Mouse (Mus musculus): Measurements from ENCODE around the gene Kat14. TPM values are rescaled to one million over a fixed set of nuclear protein-coding genes. Genes with fewer than 3 reads are reported as not detected.
A peak's percentile ranks its signal among the peaks of the same experiment; 100 is the strongest.

Kat14 gene
- polyA plus RNA-seq, 1 experiment from 2014 or later: 41.2 TPM

DNA sequence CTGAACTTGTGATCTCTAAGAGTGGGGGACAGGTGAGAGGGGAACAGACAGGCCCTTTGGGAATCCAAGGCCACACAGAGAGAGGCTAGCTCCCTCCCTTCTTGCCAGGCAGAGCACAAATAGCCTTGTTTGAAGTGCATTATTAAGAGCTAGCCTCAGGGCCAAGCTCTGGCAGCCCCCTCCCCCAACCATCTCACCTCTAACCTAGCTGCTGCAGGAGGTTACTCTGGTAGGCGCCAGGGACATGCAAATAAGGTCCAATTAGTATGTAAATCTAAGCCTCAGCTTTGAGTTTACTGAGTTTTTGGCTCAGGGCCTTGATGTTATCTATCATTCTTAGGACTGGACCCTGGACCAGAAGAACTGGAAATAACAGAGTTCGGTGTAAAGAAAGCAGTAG is 49.3 kb downstream of the Kat14 start:
- H3K9me3 ChIP-seq (replicated peaks; ENCODE audit: control insufficient read depth, low read length): no peaks in the 10 kb centered on the region
- DNase-seq (ENCODE audit: low spot score) (no peak), ATAC-seq (replicated peaks; ENCODE audit: insufficient number of reproducible peaks, low FRiP score, low TSS enrichment, low read depth) (no peak)
- no peak overlapping the region for H3K9ac ChIP-seq (replicated peaks; ENCODE audit: low read length)
- WGBS: 30% methylated on average over 2 of the region's 2 CpGs
- no peak overlapping the region for H3K4me3 ChIP-seq (ENCODE audit: low read depth, low read length)
- H3K4me2 ChIP-seq (ENCODE audit: low read depth, low read length): no peak overlapping the region
- no peaks in the 10 kb centered on the region for H3K4me1 ChIP-seq (ENCODE audit: control insufficient read depth, insufficient read depth, low read length)
- no peaks in the 10 kb centered on the region for H3K27me3 ChIP-seq (ENCODE audit: control insufficient read depth, insufficient read depth, low read length)
- H3K36me3 ChIP-seq (replicated peaks; ENCODE audit: control insufficient read depth, insufficient read depth, low read depth, low read length): no peaks in the 10 kb centered on the region
- no peak overlapping the region for H3K27ac ChIP-seq (replicated peaks; ENCODE audit: low read depth, low read length)

DNA sequence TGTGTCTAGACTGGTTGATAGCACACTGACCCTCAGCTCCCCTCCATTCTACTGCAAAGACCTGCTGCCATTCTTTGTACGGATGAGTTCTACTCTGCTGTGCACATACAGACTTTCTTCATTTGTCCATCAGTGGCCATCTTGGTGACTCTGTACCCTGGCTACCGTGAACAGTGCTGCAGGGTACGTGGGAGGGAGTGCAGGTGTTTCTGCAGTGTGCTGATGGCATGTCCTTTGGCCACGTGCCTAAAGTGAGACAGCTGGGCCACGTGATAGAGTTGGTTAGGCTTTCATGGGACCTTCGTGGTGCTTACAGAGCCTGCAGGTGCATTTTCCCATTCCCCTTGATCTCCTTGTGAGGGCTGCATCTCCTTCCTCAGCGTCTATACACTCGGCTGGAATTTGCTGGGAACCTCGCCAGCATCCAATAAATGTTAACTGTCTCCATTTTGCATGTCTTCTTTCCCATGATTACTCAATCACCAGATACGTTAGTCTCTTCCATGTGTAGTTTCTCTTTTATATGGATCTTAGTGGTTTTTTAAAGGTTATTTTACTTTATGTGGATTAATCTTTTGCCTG is 53.4 kb downstream of the Kat14 start:
- Histone ChIP-seq H3K36me3 (replicated peaks; ENCODE audit: control insufficient read depth, insufficient read depth, low read depth, low read length) (no peaks in the 10 kb centered on the region), H3K4me3 (ENCODE audit: low read depth, low read length) (no peak overlapping the region), H3K9me3 (replicated peaks; ENCODE audit: control insufficient read depth, low read length) (no peaks in the 10 kb centered on the region), H3K4me1 (ENCODE audit: control insufficient read depth, insufficient read depth, low read length) (no peaks in the 10 kb centered on the region), H3K27ac (replicated peaks; ENCODE audit: low read depth, low read length) (no peak overlapping the region), H3K4me2 (ENCODE audit: low read depth, low read length) (no peak overlapping the region), H3K27me3 (ENCODE audit: control insufficient read depth, insufficient read depth, low read length) (no peaks in the 10 kb centered on the region), H3K9ac (replicated peaks; ENCODE audit: low read length) (no peak overlapping the region)
- DNase-seq (ENCODE audit: low spot score): no peak
- 90% methylated on average over 10 of the region's 10 CpGs for WGBS
- ATAC-seq (replicated peaks; ENCODE audit: insufficient number of reproducible peaks, low FRiP score, low TSS enrichment, low read depth): no peak

DNA sequence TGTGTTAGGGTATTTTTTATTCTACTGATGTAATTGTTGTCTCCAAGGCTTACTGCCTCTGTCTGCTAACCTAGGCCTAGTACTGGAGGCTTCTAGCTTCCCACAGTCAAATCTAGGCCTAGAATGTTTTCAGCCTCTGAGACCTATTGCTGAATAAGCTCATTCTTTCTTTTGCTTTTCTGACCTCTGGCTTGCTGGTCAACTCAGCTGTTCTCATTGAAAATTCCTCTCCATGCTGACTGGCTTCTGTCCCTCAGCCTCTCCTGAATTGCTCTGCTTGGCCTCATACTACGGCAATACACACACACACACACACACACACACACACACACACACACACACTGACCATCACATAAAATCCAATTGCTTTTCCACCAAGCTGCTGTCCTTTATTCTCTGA is 57.0 kb downstream of the Kat14 start:
- no peak overlapping the region for H3K9ac ChIP-seq (replicated peaks; ENCODE audit: low read length)
- H3K4me3 ChIP-seq (ENCODE audit: low read depth, low read length): no peak overlapping the region
- H3K4me2 ChIP-seq (ENCODE audit: low read depth, low read length): no peak overlapping the region
- H3K4me1 ChIP-seq (ENCODE audit: control insufficient read depth, insufficient read depth, low read length): no peaks in the 10 kb centered on the region
- no peaks in the 10 kb centered on the region for H3K36me3 ChIP-seq (replicated peaks; ENCODE audit: control insufficient read depth, insufficient read depth, low read depth, low read length)
- H3K27ac ChIP-seq (replicated peaks; ENCODE audit: low read depth, low read length): no peak overlapping the region
- WGBS: 71% methylated on average over 1 of the region's 1 CpGs
- DNase-seq (ENCODE audit: low spot score): no peak
- H3K27me3 ChIP-seq (ENCODE audit: control insufficient read depth, insufficient read depth, low read length): no peaks in the 10 kb centered on the region
- ATAC-seq (replicated peaks; ENCODE audit: insufficient number of reproducible peaks, low FRiP score, low TSS enrichment, low read depth): no peak
- no peaks in the 10 kb centered on the region for H3K9me3 ChIP-seq (replicated peaks; ENCODE audit: control insufficient read depth, low read length)

- Histone ChIP-seq H3K4me3 (ENCODE audit: low read depth, low read length) (no peak overlapping the region), H3K27me3 (ENCODE audit: control insufficient read depth, insufficient read depth, low read length) (no peaks in the 10 kb centered on the region), H3K4me1 (ENCODE audit: control insufficient read depth, insufficient read depth, low read length) (no peaks in the 10 kb centered on the region), H3K9ac (replicated peaks; ENCODE audit: low read length) (no peak overlapping the region), H3K36me3 (replicated peaks; ENCODE audit: control insufficient read depth, insufficient read depth, low read depth, low read length) (no peaks in the 10 kb centered on the region), H3K4me2 (ENCODE audit: low read depth, low read length) (no peak overlapping the region), H3K9me3 (replicated peaks; ENCODE audit: control insufficient read depth, low read length) (no peaks in the 10 kb centered on the region), H3K27ac (replicated peaks; ENCODE audit: low read depth, low read length) (no peak overlapping the region)
- DNase-seq (ENCODE audit: low spot score) (no peak), ATAC-seq (replicated peaks; ENCODE audit: insufficient number of reproducible peaks, low FRiP score, low TSS enrichment, low read depth) (no peak)
- WGBS: 81% methylated on average over 5 of the region's 5 CpGs
Observed at GRCm38 (mm10) chr2:144427852-144428251, 59.1 kb downstream of the Kat14 start.

DNA sequence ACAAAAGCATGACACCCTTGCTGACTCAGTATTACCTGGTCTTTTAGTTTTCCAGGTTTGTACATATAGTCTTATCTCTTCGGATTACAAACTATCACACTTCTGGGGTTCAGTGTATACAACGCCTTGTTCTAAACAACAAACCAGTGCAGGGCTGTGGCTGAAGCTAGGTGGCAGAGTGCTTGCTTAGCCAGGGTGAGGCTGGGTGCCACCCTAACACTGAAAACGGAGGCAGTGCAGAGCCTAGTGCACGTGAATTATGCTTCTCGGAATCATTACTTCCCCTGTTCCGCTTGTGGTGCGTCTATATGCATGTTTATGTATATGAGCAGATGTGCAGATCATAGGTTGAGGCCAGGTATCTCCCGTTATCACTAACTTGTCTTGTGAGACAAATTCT is 59.9 kb downstream of the Kat14 start:
- Histone ChIP-seq H3K4me2 (ENCODE audit: low read depth, low read length) (no peak overlapping the region), H3K27me3 (ENCODE audit: control insufficient read depth, insufficient read depth, low read length) (no peaks in the 10 kb centered on the region), H3K4me3 (ENCODE audit: low read depth, low read length) (no peak overlapping the region), H3K36me3 (replicated peaks; ENCODE audit: control insufficient read depth, insufficient read depth, low read depth, low read length) (no peaks in the 10 kb centered on the region), H3K9ac (replicated peaks; ENCODE audit: low read length) (no peak overlapping the region), H3K4me1 (ENCODE audit: control insufficient read depth, insufficient read depth, low read length) (no peaks in the 10 kb centered on the region), H3K9me3 (replicated peaks; ENCODE audit: control insufficient read depth, low read length) (no peaks in the 10 kb centered on the region), H3K27ac (replicated peaks; ENCODE audit: low read depth, low read length) (no peak overlapping the region)
- 87% methylated on average over 8 of the region's 8 CpGs for WGBS
- ATAC-seq (replicated peaks; ENCODE audit: insufficient number of reproducible peaks, low FRiP score, low TSS enrichment, low read depth): no peak
- DNase-seq (ENCODE audit: low spot score): no peak

DNA sequence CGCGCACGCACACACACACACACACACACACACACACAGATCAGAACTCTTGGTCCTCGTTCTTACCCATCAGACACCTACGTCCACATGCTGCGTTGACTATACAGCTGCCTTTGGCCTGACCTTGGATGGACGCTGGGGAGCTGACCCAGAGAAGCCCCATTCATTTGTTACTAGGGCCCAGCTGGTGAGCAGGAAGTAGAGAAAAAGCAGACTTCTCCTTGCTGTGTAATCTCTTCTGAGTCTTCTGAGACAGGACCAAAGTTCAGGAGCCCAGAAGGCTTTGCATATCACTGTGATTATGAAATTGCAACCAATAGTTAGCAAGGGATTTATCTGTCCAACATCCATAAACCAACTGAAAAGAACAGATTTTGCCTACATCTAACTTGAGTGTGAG is 60.4 kb downstream of the Kat14 start:
- Histone ChIP-seq H3K27ac (replicated peaks; ENCODE audit: low read depth, low read length) (no peak overlapping the region), H3K4me3 (ENCODE audit: low read depth, low read length) (no peak overlapping the region), H3K9me3 (replicated peaks; ENCODE audit: control insufficient read depth, low read length) (no peaks in the 10 kb centered on the region), H3K4me1 (ENCODE audit: control insufficient read depth, insufficient read depth, low read length) (no peaks in the 10 kb centered on the region), H3K9ac (replicated peaks; ENCODE audit: low read length) (no peak overlapping the region), H3K36me3 (replicated peaks; ENCODE audit: control insufficient read depth, insufficient read depth, low read depth, low read length) (no peaks in the 10 kb centered on the region), H3K27me3 (ENCODE audit: control insufficient read depth, insufficient read depth, low read length) (no peaks in the 10 kb centered on the region), H3K4me2 (ENCODE audit: low read depth, low read length) (no peak overlapping the region)
- ATAC-seq (replicated peaks; ENCODE audit: insufficient number of reproducible peaks, low FRiP score, low TSS enrichment, low read depth) (no peak), DNase-seq (ENCODE audit: low spot score) (no peak)
- 83% methylated on average over 7 of the region's 7 CpGs for WGBS

DNA sequence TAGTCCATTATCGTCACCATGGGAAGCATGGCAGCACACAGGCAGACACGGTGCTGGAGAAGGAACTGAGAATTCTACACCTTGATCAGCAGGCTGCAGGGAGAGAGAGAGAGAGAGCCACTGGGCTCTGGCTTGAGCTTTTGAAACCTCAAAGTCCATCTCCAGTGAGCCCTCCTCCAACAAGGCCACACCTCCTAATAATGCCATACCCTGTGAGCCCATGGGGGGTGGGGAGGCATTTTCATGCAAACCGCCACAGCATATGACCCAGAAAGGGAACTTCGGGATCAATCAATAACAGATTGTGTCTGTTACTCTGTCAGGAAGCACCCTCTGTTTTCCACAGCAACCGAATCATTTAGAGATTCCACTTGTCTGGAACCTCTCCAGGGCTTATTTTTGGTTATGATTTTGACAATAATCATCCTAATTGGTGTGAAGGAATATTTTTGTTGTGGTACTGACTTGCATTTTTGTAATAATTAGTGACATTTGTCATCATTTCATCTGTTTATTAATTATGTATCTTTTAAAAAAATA is 62.6 kb downstream of the Kat14 start:
- Histone ChIP-seq H3K4me3 (ENCODE audit: low read depth, low read length) (no peak overlapping the region), H3K27me3 (ENCODE audit: control insufficient read depth, insufficient read depth, low read length) (no peaks in the 10 kb centered on the region), H3K4me1 (ENCODE audit: control insufficient read depth, insufficient read depth, low read length) (no peaks in the 10 kb centered on the region), H3K27ac (replicated peaks; ENCODE audit: low read depth, low read length) (no peak overlapping the region), H3K9me3 (replicated peaks; ENCODE audit: control insufficient read depth, low read length) (no peaks in the 10 kb centered on the region), H3K9ac (replicated peaks; ENCODE audit: low read length) (no peak overlapping the region), H3K4me2 (ENCODE audit: low read depth, low read length) (no peak overlapping the region), H3K36me3 (replicated peaks; ENCODE audit: control insufficient read depth, insufficient read depth, low read depth, low read length) (no peaks in the 10 kb centered on the region)
- 70% methylated on average over 5 of the region's 5 CpGs for WGBS
- ATAC-seq (replicated peaks; ENCODE audit: insufficient number of reproducible peaks, low FRiP score, low TSS enrichment, low read depth) (no peak), DNase-seq (ENCODE audit: low spot score) (no peak)

- Histone ChIP-seq H3K9ac (replicated peaks; ENCODE audit: low read length) (no peak overlapping the region), H3K4me3 (ENCODE audit: low read depth, low read length) (no peak overlapping the region), H3K4me1 (ENCODE audit: control insufficient read depth, insufficient read depth, low read length) (no peaks in the 10 kb centered on the region), H3K36me3 (replicated peaks; ENCODE audit: control insufficient read depth, insufficient read depth, low read depth, low read length) (no peaks in the 10 kb centered on the region), H3K4me2 (ENCODE audit: low read depth, low read length) (no peak overlapping the region), H3K27ac (replicated peaks; ENCODE audit: low read depth, low read length) (no peak overlapping the region), H3K27me3 (ENCODE audit: control insufficient read depth, insufficient read depth, low read length) (no peaks in the 10 kb centered on the region), H3K9me3 (replicated peaks; ENCODE audit: control insufficient read depth, low read length) (no peaks in the 10 kb centered on the region)
- ATAC-seq (replicated peaks; ENCODE audit: insufficient number of reproducible peaks, low FRiP score, low TSS enrichment, low read depth) (no peak), DNase-seq (ENCODE audit: low spot score) (peak; percentile 9)
- WGBS: 67% methylated on average over 10 of the region's 10 CpGs
Observed at GRCm38 (mm10) chr2:144435679-144436078, 66.9 kb downstream of the Kat14 start.
